Mouse (Mus musculus): ENCODE measurements at regions not wholly inside any gene's neighbourhood (a gene's known extent, or its start where the extent isn't known, plus 50 kb on each side); places are given as distances from the start of the nearest gene placed in this dataset.

DNA sequence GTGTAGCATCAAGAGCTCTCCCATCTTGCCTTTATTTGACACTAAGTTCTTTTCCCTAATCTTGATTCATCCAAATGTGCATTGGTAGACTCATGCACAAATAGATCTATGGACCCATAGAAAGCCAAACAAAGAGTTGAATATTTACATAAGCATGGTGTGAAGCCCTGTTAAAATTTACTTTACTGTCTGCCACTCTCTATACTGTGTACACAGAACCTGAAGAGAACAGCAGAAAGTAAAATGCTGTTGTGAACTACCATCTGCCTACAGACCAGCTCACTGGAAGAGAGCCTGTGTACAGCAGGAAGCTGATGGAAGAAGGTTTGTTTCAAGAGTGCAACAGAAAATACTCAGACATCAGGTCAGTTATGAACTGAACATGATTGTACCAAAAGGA is 1053.1 kb downstream of the Slitrk1 start:
- H3K27ac ChIP-seq = no peak overlapping the region
- H3K9ac ChIP-seq (ENCODE audit: low read depth, low read length) = no peak overlapping the region
- no peak overlapping the region for H3K4me2 ChIP-seq (ENCODE audit: low read length)
- no peaks in the 10 kb centered on the region for H3K9me3 ChIP-seq (replicated peaks; ENCODE audit: low read length)
- no peak for ATAC-seq (replicated peaks; ENCODE audit: low FRiP score, low read depth)
- no peaks in the 10 kb centered on the region for H3K36me3 ChIP-seq (ENCODE audit: insufficient read depth, low read length)
- H3K4me3 ChIP-seq (replicated peaks; ENCODE audit: low read depth, low read length) = no peak overlapping the region
- no peak for TF ChIP-seq CTCF (IDR thresholded peaks at IDR 0.05; ENCODE audit: low read depth)
- no peaks in the 10 kb centered on the region for H3K4me1 ChIP-seq (replicated peaks; ENCODE audit: insufficient read depth, low read length)
- no peaks in the 10 kb centered on the region for H3K27me3 ChIP-seq (ENCODE audit: insufficient read depth, low read length)
- DNase-seq (ENCODE audit: low spot score) = no peak

DNA sequence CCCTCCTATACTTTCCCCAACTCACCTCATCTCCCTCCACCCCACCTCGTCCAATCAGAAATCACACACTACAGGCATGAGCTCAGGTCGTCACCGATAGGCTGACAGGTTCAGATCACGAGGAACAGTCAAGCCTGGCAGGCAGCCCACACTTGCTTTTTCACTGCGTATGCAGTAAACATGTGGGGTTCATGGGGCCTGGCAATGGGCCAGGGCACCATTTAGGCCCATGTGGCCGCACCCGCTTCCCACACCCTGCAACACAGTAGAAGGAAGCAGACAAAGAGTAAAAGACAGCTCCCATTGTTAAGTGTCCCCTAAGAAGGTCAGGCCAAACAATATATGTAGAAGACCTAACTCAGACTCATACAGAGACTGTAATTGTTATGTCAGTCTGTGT is 1064.3 kb downstream of the Slitrk1 start:
- Histone ChIP-seq H3K4me3 (replicated peaks; ENCODE audit: low read depth, low read length) (no peak overlapping the region), H3K4me2 (ENCODE audit: low read length) (no peak overlapping the region), H3K9ac (ENCODE audit: low read depth, low read length) (no peak overlapping the region), H3K36me3 (ENCODE audit: insufficient read depth, low read length) (no peaks in the 10 kb centered on the region), H3K9me3 (replicated peaks; ENCODE audit: low read length) (no peaks in the 10 kb centered on the region), H3K27me3 (ENCODE audit: insufficient read depth, low read length) (no peaks in the 10 kb centered on the region), H3K27ac (no peak overlapping the region), H3K4me1 (replicated peaks; ENCODE audit: insufficient read depth, low read length) (no peaks in the 10 kb centered on the region)
- ATAC-seq (replicated peaks; ENCODE audit: low FRiP score, low read depth) (no peak), DNase-seq (ENCODE audit: low spot score) (no peak)
- WGBS = 79% methylated on average over 7 of the region's 7 CpGs
- no peak for TF ChIP-seq CTCF (IDR thresholded peaks at IDR 0.05; ENCODE audit: low read depth)

DNA sequence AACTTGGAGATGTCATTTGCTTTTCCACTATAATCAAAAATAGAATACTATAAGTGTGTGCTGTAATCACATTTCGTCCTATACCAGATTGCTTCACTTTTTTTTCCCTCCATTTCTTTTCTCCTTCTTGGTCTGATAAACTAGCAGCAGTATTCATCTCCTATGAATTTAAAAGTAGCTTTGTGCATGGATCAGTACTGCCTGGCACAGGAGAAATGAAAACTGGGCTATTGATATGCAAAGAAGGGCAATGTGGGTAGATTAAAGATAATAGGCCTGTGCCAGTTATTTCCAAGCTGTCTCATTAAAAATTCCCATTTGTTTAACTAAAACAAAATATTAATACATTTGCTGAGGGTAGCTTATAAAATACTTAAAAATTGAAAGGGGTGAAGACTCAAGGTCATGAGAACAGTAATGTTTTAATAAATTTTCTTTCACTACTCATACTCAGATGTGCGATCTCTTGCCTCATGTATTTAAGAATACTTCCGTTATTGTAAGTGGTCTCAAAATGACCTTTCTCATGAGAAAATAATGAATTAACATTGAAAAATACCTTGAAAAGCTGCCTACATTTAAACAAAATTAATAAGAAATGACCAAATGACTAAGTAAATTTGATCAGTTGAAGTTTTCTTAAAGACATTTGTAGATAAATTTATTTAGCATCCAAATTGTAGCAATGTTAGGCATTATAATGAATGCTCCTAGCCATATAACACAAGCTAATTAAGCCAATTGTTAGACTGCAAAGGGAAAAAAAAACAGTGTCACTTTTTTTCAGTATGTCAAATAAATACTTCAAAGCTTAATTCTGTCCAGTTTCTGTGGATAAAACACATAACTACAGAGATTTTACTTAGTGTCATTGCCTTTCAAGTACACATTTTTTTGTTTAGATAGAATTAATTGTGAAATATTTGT is 1068.4 kb downstream of the Slitrk1 start:
- Histone ChIP-seq H3K4me3 (replicated peaks; ENCODE audit: low read depth, low read length) (no peak overlapping the region), H3K4me1 (replicated peaks; ENCODE audit: insufficient read depth, low read length) (no peaks in the 10 kb centered on the region), H3K4me2 (ENCODE audit: low read length) (no peak overlapping the region), H3K27ac (no peak overlapping the region), H3K36me3 (ENCODE audit: insufficient read depth, low read length) (no peaks in the 10 kb centered on the region), H3K27me3 (ENCODE audit: insufficient read depth, low read length) (no peaks in the 10 kb centered on the region), H3K9me3 (replicated peaks; ENCODE audit: low read length) (no peaks in the 10 kb centered on the region), H3K9ac (ENCODE audit: low read depth, low read length) (no peak overlapping the region)
- no peak for ATAC-seq (replicated peaks; ENCODE audit: low FRiP score, low read depth)
- no peak for TF ChIP-seq CTCF (IDR thresholded peaks at IDR 0.05; ENCODE audit: low read depth)
- no peak for DNase-seq (ENCODE audit: low spot score)
- 86% methylated on average over 3 of the region's 3 CpGs for WGBS

DNA sequence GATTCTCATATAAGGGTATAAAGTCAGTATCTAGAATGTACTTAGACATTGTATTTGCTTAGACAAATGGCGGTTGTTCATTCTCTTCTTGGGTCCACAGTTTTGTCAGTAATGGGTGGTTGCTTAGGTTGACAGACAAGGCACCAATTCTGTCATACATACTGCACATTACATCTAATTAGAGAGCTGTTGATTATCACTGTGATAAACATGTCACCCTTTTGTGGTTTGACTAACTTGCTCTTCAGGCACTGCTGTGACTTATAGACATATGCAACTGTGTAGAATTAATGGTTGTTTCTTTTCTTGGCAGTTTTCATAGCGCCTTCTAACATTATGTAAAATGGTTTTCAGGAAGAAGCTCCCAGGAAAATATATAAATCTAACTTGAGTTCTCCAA is 1069.4 kb downstream of the Slitrk1 start:
- 78% methylated on average over 2 of the region's 2 CpGs for WGBS
- Histone ChIP-seq H3K4me3 (replicated peaks; ENCODE audit: low read depth, low read length) (no peak overlapping the region), H3K36me3 (ENCODE audit: insufficient read depth, low read length) (no peaks in the 10 kb centered on the region), H3K27ac (no peak overlapping the region), H3K4me2 (ENCODE audit: low read length) (no peak overlapping the region), H3K9ac (ENCODE audit: low read depth, low read length) (no peak overlapping the region), H3K4me1 (replicated peaks; ENCODE audit: insufficient read depth, low read length) (no peaks in the 10 kb centered on the region), H3K9me3 (replicated peaks; ENCODE audit: low read length) (no peaks in the 10 kb centered on the region), H3K27me3 (ENCODE audit: insufficient read depth, low read length) (no peaks in the 10 kb centered on the region)
- no peak for ATAC-seq (replicated peaks; ENCODE audit: low FRiP score, low read depth)
- TF ChIP-seq CTCF (IDR thresholded peaks at IDR 0.05; ENCODE audit: low read depth) = no peak
- DNase-seq (ENCODE audit: low spot score) = no peak

DNA sequence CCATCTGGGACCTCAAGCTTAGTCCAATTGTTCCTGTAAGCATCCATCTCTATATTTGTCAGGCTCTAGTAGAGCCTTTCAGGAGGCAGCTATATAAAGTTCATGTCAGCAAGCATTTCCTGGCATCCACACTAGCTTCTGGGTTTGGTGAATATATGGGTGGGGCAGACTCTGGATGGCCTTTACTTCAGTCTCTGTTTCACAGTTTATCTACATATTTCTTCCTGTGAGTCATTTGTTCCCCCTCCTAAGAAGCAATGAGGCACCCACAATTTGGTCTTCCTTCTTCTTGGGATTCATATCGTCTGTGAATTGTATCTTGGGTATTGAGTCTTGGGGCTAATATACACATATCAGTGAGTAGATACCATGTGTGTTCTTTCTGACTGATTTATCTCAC is 1081.0 kb downstream of the Slitrk1 start:
- WGBS = 93% methylated on average over 1 of the region's 1 CpGs
- ATAC-seq (replicated peaks; ENCODE audit: low FRiP score, low read depth) = no peak

DNA sequence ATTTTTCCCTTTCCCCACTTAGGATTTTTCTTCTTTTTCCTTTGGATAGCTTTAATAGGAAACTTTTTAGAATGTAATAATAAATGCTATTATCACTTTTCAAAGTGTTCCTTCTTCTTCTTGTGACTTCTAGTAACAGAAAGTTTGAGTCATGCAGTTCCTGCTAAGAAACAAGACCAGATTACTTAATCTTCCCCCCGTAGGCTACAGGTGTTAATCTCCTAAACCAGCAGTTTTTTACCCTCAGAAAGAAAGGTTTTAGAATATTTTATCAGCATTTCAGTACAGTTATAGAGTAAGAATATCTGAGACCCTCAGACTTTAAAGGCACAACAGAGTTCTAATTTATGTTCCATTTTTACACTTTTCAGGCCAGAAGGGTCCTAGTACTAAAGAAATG is 1128.7 kb downstream of the Slitrk1 start:
- TF ChIP-seq CTCF (IDR thresholded peaks at IDR 0.05; ENCODE audit: low read depth) = no peak
- no peaks in the 10 kb centered on the region for H3K9me3 ChIP-seq (replicated peaks; ENCODE audit: low read length)
- H3K27me3 ChIP-seq (ENCODE audit: insufficient read depth, low read length) = no peaks in the 10 kb centered on the region
- no peak overlapping the region for H3K4me2 ChIP-seq (ENCODE audit: low read length)
- no peak overlapping the region for H3K9ac ChIP-seq (ENCODE audit: low read depth, low read length)
- H3K4me3 ChIP-seq (replicated peaks; ENCODE audit: low read depth, low read length) = no peak overlapping the region
- WGBS = 48% methylated on average over 1 of the region's 1 CpGs
- no peaks in the 10 kb centered on the region for H3K36me3 ChIP-seq (ENCODE audit: insufficient read depth, low read length)
- no peak for DNase-seq (ENCODE audit: low spot score)
- H3K4me1 ChIP-seq (replicated peaks; ENCODE audit: insufficient read depth, low read length) = no peaks in the 10 kb centered on the region
- no peak overlapping the region for H3K27ac ChIP-seq
- ATAC-seq (replicated peaks; ENCODE audit: low FRiP score, low read depth) = no peak

More for the DNA sequence above, 1081.0 kb downstream of the Slitrk1 start:
- TF ChIP-seq CTCF (IDR thresholded peaks at IDR 0.05; ENCODE audit: low read depth) = no peak
- no peak for DNase-seq (ENCODE audit: low spot score)
- Histone ChIP-seq H3K4me1 (replicated peaks; ENCODE audit: insufficient read depth, low read length) (no peaks in the 10 kb centered on the region), H3K27ac (no peak overlapping the region), H3K4me3 (replicated peaks; ENCODE audit: low read depth, low read length) (no peak overlapping the region), H3K27me3 (ENCODE audit: insufficient read depth, low read length) (no peaks in the 10 kb centered on the region), H3K4me2 (ENCODE audit: low read length) (no peak overlapping the region), H3K36me3 (ENCODE audit: insufficient read depth, low read length) (no peaks in the 10 kb centered on the region), H3K9ac (ENCODE audit: low read depth, low read length) (no peak overlapping the region), H3K9me3 (replicated peaks; ENCODE audit: low read length) (no peaks in the 10 kb centered on the region)
